Mouse (Mus musculus) heart, postnatal 0 days (tissue): ENCODE measurements around the gene Gbx2. TPM values are rescaled to one million over a fixed set of nuclear protein-coding genes. Genes with fewer than 3 reads are reported as not detected.

Experiments used
- ATAC-seq: fragments of 200-750 bp; cut with Nextera tagmentation; 2 replicates; pipeline ENCODE4 v1.8.0; 2017; ENCODE audit warnings: low read depth, moderate number of reproducible peaks, moderate library complexity; ENCODE audit not compliant: insufficient read depth
- DNase-seq: peaks from one replicate; pipeline ENCODE4 v3.0.0-alpha.2; 2016; ENCODE audit warnings: low spot score
- H3K27ac ChIP-seq: fragments of 300-500 bp; sonication (generic); 2 replicates; pipeline ENCODE4 v1.5.1; 2014; ENCODE audit warnings: low read depth, mild to moderate bottlenecking
- H3K27me3 ChIP-seq: fragments of 300-500 bp; sonication (generic); 2 replicates; pipeline ENCODE4 v1.6.1; 2014; ENCODE audit warnings: low read length, mixed read lengths; ENCODE audit not compliant: control insufficient read depth, insufficient read depth
- H3K36me3 ChIP-seq: fragments of 300-500 bp; sonication (generic); replicated peaks from 2 replicates; pipeline ENCODE4 v1.6.1; 2014; ENCODE audit warnings: low read length, mixed read lengths; ENCODE audit not compliant: control insufficient read depth, insufficient read depth
- H3K4me1 ChIP-seq: fragments of 300-500 bp; sonication (generic); 2 replicates; pipeline ENCODE4 v1.6.1; 2014; ENCODE audit warnings: antibody characterized with exemption; ENCODE audit not compliant: control insufficient read depth, insufficient read depth
- H3K4me2 ChIP-seq: fragments of 300-500 bp; sonication (generic); 2 replicates; pipeline ENCODE4 v1.6.1; 2014; ENCODE audit warnings: low read depth, mild to moderate bottlenecking, low read length, moderate library complexity
- H3K4me3 ChIP-seq: fragments of 300-500 bp; sonication (generic); 2 replicates; pipeline ENCODE4 v1.5.1; 2014; ENCODE audit warnings: low read depth, low read length
- H3K9ac ChIP-seq: fragments of 300-500 bp; sonication (generic); replicated peaks from 2 replicates; pipeline ENCODE4 v1.6.1; 2014; ENCODE audit warnings: low read depth, low read length, mixed read lengths
- H3K9me3 ChIP-seq: fragments of 300-500 bp; sonication (generic); replicated peaks from 2 replicates; pipeline ENCODE4 v1.6.1; 2016; ENCODE audit warnings: low read length; ENCODE audit not compliant: control insufficient read depth
- CTCF ChIP-seq: IDR thresholded peaks from 2 replicates; pipeline ENCODE4 v1.5.1; 2016; ENCODE audit warnings: antibody characterized with exemption, control low read depth, low read depth
- EP300 ChIP-seq: IDR thresholded peaks from 2 replicates; pipeline ENCODE4 v1.6.1; 2016; ENCODE audit warnings: antibody characterized with exemption, low read depth
- WGBS: fragments of 180-500 bp; shearing (Covaris S2); extraction: QIAGEN DNeasy Blood & Tissue Kit; methylation state at CpG from one replicate; pipeline ENCODE4 v1.1.7; 2014; 5-methylcytosine and 5-hydroxymethylcytosine counted together
- polyA plus RNA-seq: library from polyadenylated mRNA; unstranded; fragments of >200 nt; fragmentation: Nextera tagmentation; extraction: Ambion mirVana; gene quantifications from 2 replicates; pipeline ENCODE4 v1.2.1, GENCODE M21; 2015
- total RNA-seq: library from RNA; depleted of rRNA; stranded (reverse); fragments of >200 nt; gene quantifications from 2 replicates; pipeline ENCODE4 v1.2.3, GENCODE M21; 2014; ENCODE audit warnings: low replicate concordance

The Gbx2 gene
- total and polyA plus RNA-seq, 2 experiments from 2014 or later = not detected

DNA sequence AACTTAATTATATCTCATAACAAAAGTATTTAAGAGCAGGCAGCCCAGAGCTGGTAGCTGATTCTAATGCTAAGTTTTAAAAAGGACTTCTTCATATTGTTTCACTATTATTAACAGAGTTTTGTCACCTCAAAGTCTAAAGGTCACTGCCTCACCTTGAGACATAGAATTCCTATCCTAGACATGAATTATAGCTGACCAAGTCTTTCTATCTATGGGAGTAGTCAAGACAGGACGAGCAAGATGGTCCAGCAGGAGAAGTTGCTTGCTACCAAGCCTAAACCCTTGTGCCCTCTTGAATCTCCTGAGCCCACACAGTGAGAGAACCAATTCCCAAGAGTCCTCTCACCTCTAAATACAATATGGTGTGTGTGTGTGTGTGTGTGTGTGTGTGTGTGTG, 28.3 kb downstream of the Gbx2 start:
- no peak overlapping the region for H3K9ac ChIP-seq
- H3K9me3 ChIP-seq = 0 out of 2 replicates have a peak, but pooled peaks cover 4% of the 10 kb centered on the region
- no peak for ATAC-seq
- H3K4me1 ChIP-seq = no peaks in the 10 kb centered on the region
- H3K4me2 ChIP-seq = no peak overlapping the region
- no peaks in the 10 kb centered on the region for H3K27me3 ChIP-seq
- no peak overlapping the region for H3K4me3 ChIP-seq
- TF ChIP-seq EP300 = no peak
- H3K36me3 ChIP-seq = no peaks in the 10 kb centered on the region
- no peak for DNase-seq
- no peak overlapping the region for H3K27ac ChIP-seq
- WGBS = 69% methylated on average over 1 of the region's 1 CpGs

DNA sequence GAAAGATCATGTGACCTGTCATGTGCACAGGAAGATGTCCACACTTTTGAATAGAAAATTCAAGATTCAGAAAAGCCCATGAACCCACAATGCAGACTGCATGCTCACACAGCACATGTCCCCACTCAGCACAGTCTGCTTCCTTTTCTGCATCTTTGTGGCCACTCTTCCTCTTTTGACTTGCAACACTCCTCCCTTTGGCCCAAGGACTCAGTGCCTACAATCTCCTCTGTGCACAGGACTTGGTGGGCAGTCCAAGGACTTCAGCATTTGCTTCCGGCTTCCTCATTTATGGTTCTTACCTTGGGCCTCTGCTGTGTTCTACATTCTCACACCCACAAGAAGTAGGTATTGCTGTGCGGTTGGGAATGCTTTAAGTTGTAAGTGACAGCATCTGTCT, 28.7 kb downstream of the Gbx2 start:
- WGBS = 87% methylated on average over 2 of the region's 2 CpGs
- no peaks in the 10 kb centered on the region for H3K27me3 ChIP-seq
- no peaks in the 10 kb centered on the region for H3K4me1 ChIP-seq
- H3K9me3 ChIP-seq = 0 out of 2 replicates have a peak, but pooled peaks cover 4% of the 10 kb centered on the region
- no peaks in the 10 kb centered on the region for H3K36me3 ChIP-seq
- TF ChIP-seq CTCF (no peak), EP300 (no peak)
- H3K27ac ChIP-seq = no peak overlapping the region
- no peak overlapping the region for H3K4me3 ChIP-seq
- DNase-seq (no peak), ATAC-seq (no peak)
- no peak overlapping the region for H3K9ac ChIP-seq
- H3K4me2 ChIP-seq = no peak overlapping the region

- Histone ChIP-seq H3K4me2 (no peak overlapping the region), H3K9me3 (0 out of 2 replicates have a peak, but pooled peaks cover 1% of the 10 kb centered on the region), H3K4me3 (no peak overlapping the region), H3K27me3 (no peaks in the 10 kb centered on the region), H3K36me3 (no peaks in the 10 kb centered on the region), H3K4me1 (no peaks in the 10 kb centered on the region), H3K9ac (no peak overlapping the region), H3K27ac (no peak overlapping the region)
- ATAC-seq = no peak
- DNase-seq = no peak
- TF ChIP-seq EP300 (no peak), CTCF (no peak)
- 73% methylated on average over 4 of the region's 4 CpGs for WGBS
These were observed 29.6 kb downstream of the Gbx2 start for GRCm38 (mm10) chr1:89901381-89901780.

DNA sequence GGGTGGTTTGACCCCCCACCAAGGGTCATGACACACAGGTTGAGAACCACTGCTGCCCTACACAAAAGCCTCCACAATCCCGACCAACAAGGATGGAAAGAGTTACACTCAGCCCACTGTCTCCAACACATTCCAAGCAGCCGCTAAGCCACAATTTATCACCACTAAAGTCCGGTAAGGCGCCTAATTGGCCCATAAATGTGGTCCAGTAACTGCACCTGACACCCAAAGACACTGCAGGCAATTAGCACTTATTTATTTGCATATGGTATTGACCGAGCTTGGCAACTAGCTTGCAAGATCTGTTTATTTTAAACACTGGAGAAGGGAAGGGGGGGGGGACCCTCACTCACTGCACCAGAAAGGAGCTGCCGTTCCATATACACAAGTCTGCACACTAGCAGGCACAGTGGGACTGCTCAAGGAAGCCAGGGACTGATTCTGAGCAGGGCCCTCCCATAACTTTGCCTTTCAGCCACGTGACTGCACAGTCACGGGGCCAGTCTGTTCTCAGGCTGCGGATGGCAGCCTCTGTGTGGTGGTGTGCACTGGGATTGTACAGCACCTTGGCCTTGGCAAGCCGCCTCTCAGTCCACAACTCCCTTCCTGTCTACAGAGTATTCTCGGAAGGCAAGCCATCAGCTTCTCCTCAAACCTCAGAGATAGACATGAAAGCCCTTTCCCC, 31.1 kb downstream of the Gbx2 start:
- DNase-seq (no peak), ATAC-seq (no peak)
- no peak overlapping the region for H3K9ac ChIP-seq
- no peaks in the 10 kb centered on the region for H3K27me3 ChIP-seq
- no peak overlapping the region for H3K4me2 ChIP-seq
- WGBS = 67% methylated on average over 11 of the region's 11 CpGs
- H3K36me3 ChIP-seq = no peaks in the 10 kb centered on the region
- H3K4me1 ChIP-seq = no peaks in the 10 kb centered on the region
- no peak overlapping the region for H3K27ac ChIP-seq
- H3K9me3 ChIP-seq = no peaks in the 10 kb centered on the region
- H3K4me3 ChIP-seq = no peak overlapping the region
- TF ChIP-seq CTCF (no peak), EP300 (no peak)

DNA sequence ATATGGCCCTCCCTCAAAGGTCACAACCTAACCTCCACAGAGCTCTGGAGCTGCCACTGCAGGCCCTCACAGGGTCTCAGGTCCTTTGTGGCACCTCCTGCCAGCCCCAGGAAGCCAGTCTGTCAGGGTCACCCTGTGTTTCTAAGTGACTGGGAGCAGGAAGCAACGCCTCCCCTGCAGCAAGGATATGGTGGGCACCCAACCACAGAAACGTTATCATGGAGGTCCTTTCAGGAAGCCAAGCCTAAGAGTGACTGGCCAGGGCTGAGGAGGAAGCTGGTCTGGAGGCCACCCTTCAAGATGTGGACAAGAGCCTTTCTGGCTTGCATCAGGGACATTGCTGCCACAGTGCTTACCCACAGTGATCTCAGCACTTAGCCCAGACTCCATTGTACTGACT, 31.9 kb downstream of the Gbx2 start:
- H3K9ac ChIP-seq = no peak overlapping the region

GRCm38 (mm10) chr1:89895801-89896200, 35.2 kb downstream of the Gbx2 start:
- H3K36me3 ChIP-seq = peaks cover 6% of the 10 kb centered on the region
- DNase-seq = no peak
- 75% methylated on average over 5 of the region's 5 CpGs for WGBS
- H3K4me2 ChIP-seq = no peak overlapping the region
- no peaks in the 10 kb centered on the region for H3K4me1 ChIP-seq
- H3K9me3 ChIP-seq = no peaks in the 10 kb centered on the region
- no peak overlapping the region for H3K27ac ChIP-seq
- ATAC-seq = no peak
- no peak overlapping the region for H3K4me3 ChIP-seq
- no peak overlapping the region for H3K9ac ChIP-seq
- H3K27me3 ChIP-seq = no peaks in the 10 kb centered on the region
- no peak for TF ChIP-seq CTCF
- no peak for TF ChIP-seq EP300

More for the DNA sequence above, 31.9 kb downstream of the Gbx2 start:
- TF ChIP-seq CTCF = no peak
- TF ChIP-seq EP300 = no peak
- ATAC-seq (no peak), DNase-seq (no peak)
- Histone ChIP-seq H3K4me2 (no peak overlapping the region), H3K4me3 (no peak overlapping the region), H3K27me3 (no peaks in the 10 kb centered on the region), H3K4me1 (no peaks in the 10 kb centered on the region), H3K9me3 (no peaks in the 10 kb centered on the region), H3K36me3 (no peaks in the 10 kb centered on the region), H3K27ac (no peak overlapping the region)
- 59% methylated on average over 2 of the region's 2 CpGs for WGBS
